Mouse (Mus musculus) frontal cortex, adult 2 months (tissue): ENCODE measurements at regions not wholly inside any gene's neighbourhood (a gene's known extent, or its start where the extent isn't known, plus 50 kb on each side); places are given as distances from the start of the nearest gene placed in this dataset.

ENCODE experiments used
- DNase-seq, 2 experiments: peaks; one replicate each; pipeline ENCODE4 v3.0.0; 2022; ENCODE audit warnings: low spot score in 1 of 2; ENCODE audit errors: extremely low spot score in 1 of 2

DNA sequence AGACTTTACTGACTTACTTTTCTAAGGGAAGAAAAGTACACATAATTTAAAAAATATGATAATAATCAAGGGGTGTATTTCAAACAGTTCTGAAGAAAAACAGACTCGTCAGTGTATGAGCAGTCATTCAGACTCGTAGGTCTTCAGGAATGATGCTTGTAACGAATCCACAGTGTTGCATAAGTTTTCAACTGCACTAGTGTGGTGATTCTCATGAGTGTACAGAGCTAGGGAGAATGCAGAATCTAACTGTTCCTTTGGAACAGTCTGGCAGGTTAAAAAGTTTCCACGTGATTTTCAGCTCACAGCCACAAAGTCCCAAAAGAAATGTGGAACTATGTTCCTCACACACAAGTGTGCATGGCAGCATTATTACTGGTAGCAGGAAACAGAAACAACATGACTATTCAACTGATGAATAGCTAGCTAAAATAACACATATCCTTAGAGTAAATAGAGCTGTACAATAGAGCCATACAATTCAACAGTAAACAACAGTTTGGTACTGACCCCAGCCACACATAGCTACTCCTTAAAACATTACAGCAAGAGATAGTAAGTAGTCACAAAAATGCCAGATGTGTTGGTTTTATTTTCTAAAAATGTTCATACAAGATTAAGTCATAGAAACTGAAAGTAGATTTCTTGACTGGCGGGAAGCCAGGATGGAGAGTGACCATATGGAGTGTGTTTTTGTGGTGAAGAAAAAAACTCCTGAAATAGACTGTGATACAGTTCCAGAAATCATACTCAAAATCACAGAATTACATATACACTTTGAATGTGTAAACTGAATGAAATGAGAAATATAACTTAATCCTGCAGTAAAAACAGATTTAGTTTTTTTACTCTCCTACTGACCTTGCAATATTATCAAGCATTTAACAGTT lies 713.1 kb downstream of the Epha7 start:
- peak; percentile 53 to 85 for DNase-seq
